Mouse (Mus musculus): Measurements from ENCODE around the gene Gm47959. TPM values are rescaled to one million over a fixed set of nuclear protein-coding genes. Genes with fewer than 3 reads are reported as not detected.

Gene Gm47959
- total and polyA plus RNA-seq, 2 experiments from 2014 or later: not detected

- no peak overlapping the region for H3K27ac ChIP-seq (ENCODE audit: low read depth)
- H3K27me3 ChIP-seq (ENCODE audit: control insufficient read depth, insufficient read depth, low read length): no peaks in the 10 kb centered on the region
- DNase-seq (ENCODE audit: low spot score) (no peak), ATAC-seq (ENCODE audit: insufficient read depth, low read depth) (no peak)
- H3K4me2 ChIP-seq (ENCODE audit: low read depth, low read length): no peak overlapping the region
- H3K4me3 ChIP-seq (ENCODE audit: low read depth, low read length): no peak overlapping the region
- TF ChIP-seq EP300 (IDR thresholded peaks at IDR 0.05; ENCODE audit: low read depth) (no peak), CTCF (IDR thresholded peaks at IDR 0.05; ENCODE audit: low read depth) (no peak)
- no peaks in the 10 kb centered on the region for H3K9me3 ChIP-seq (replicated peaks; ENCODE audit: control insufficient read depth, low read length)
- H3K4me1 ChIP-seq (ENCODE audit: control insufficient read depth, insufficient read depth): peaks cover 16% of the 10 kb centered on the region; the same call in 1 of the 2 replicates
- no peak overlapping the region for H3K9ac ChIP-seq (replicated peaks; ENCODE audit: low read depth, low read length)
- WGBS: 29% methylated on average over 6 of the region's 6 CpGs
- no peaks in the 10 kb centered on the region for H3K36me3 ChIP-seq (replicated peaks; ENCODE audit: control insufficient read depth, insufficient read depth, low read length)
Measured at GRCm38 (mm10) chr1:82973901-82974300, 26.4 kb upstream of the Gm47959 start.

GRCm38 (mm10) chr1:82974342-82974741 is 26.0 kb upstream of the Gm47959 start:
- 60% methylated on average over 9 of the region's 9 CpGs for WGBS
- Histone ChIP-seq H3K9me3 (replicated peaks; ENCODE audit: control insufficient read depth, low read length) (no peaks in the 10 kb centered on the region), H3K36me3 (replicated peaks; ENCODE audit: control insufficient read depth, insufficient read depth, low read length) (no peaks in the 10 kb centered on the region), H3K27me3 (ENCODE audit: control insufficient read depth, insufficient read depth, low read length) (no peaks in the 10 kb centered on the region), H3K4me2 (ENCODE audit: low read depth, low read length) (no peak overlapping the region), H3K9ac (replicated peaks; ENCODE audit: low read depth, low read length) (no peak overlapping the region), H3K4me3 (ENCODE audit: low read depth, low read length) (no peak overlapping the region), H3K4me1 (ENCODE audit: control insufficient read depth, insufficient read depth) (peaks cover 16% of the 10 kb centered on the region; the same call in 1 of the 2 replicates), H3K27ac (ENCODE audit: low read depth) (no peak overlapping the region)
- DNase-seq (ENCODE audit: low spot score) (no peak), ATAC-seq (ENCODE audit: insufficient read depth, low read depth) (peak; percentile 44)
- TF ChIP-seq CTCF (IDR thresholded peaks at IDR 0.05; ENCODE audit: low read depth) (no peak), EP300 (IDR thresholded peaks at IDR 0.05; ENCODE audit: low read depth) (0 out of 2 replicates have a peak, but pooled peaks have one; percentile 47)

- ATAC-seq (ENCODE audit: insufficient read depth, low read depth): no peak
Measured at GRCm38 (mm10) chr1:82975750-82976149, 24.6 kb upstream of the Gm47959 start.

DNA sequence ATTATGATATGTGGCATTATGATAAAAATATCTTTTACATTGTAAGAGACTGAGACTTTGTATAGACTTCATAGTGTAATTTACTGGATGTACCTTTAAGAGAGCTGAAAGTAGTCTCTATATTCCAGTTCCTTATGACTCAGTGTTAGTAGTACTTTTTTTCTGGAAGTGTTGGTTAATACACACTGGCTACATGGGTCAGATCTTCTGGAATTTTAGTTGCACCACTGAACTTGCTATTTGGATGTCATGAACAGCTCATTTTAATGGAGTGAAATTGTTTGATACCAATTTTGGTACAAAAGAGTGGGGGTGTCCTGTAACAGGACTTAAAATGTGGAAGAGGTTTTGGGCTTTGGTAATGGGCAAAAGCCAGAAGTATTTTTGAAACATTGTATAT is 22.5 kb upstream of the Gm47959 start:
- DNase-seq (ENCODE audit: low spot score): no peak
- no peaks in the 10 kb centered on the region for H3K4me1 ChIP-seq (ENCODE audit: control insufficient read depth, insufficient read depth)
- TF ChIP-seq CTCF (IDR thresholded peaks at IDR 0.05; ENCODE audit: low read depth) (no peak), EP300 (IDR thresholded peaks at IDR 0.05; ENCODE audit: low read depth) (no peak)
- H3K27ac ChIP-seq (ENCODE audit: low read depth): no peak overlapping the region
- H3K9me3 ChIP-seq (replicated peaks; ENCODE audit: control insufficient read depth, low read length): no peaks in the 10 kb centered on the region
- no peaks in the 10 kb centered on the region for H3K36me3 ChIP-seq (replicated peaks; ENCODE audit: control insufficient read depth, insufficient read depth, low read length)
- no peaks in the 10 kb centered on the region for H3K27me3 ChIP-seq (ENCODE audit: control insufficient read depth, insufficient read depth, low read length)
- no peak overlapping the region for H3K4me2 ChIP-seq (ENCODE audit: low read depth, low read length)
- no peak overlapping the region for H3K9ac ChIP-seq (replicated peaks; ENCODE audit: low read depth, low read length)
- ATAC-seq (ENCODE audit: insufficient read depth, low read depth): no peak
- no peak overlapping the region for H3K4me3 ChIP-seq (ENCODE audit: low read depth, low read length)

More at GRCm38 (mm10) chr1:82975750-82976149, 24.6 kb upstream of the Gm47959 start:
- H3K27ac ChIP-seq (ENCODE audit: low read depth): no peak overlapping the region
- peaks cover 16% of the 10 kb centered on the region; the same call in 1 of the 2 replicates for H3K4me1 ChIP-seq (ENCODE audit: control insufficient read depth, insufficient read depth)
- H3K9ac ChIP-seq (replicated peaks; ENCODE audit: low read depth, low read length): no peak overlapping the region
- no peaks in the 10 kb centered on the region for H3K27me3 ChIP-seq (ENCODE audit: control insufficient read depth, insufficient read depth, low read length)
- H3K36me3 ChIP-seq (replicated peaks; ENCODE audit: control insufficient read depth, insufficient read depth, low read length): no peaks in the 10 kb centered on the region
- H3K4me3 ChIP-seq (ENCODE audit: low read depth, low read length): no peak overlapping the region
- no peaks in the 10 kb centered on the region for H3K9me3 ChIP-seq (replicated peaks; ENCODE audit: control insufficient read depth, low read length)
- 62% methylated on average over 5 of the region's 5 CpGs for WGBS
- no peak for DNase-seq (ENCODE audit: low spot score)
- H3K4me2 ChIP-seq (ENCODE audit: low read depth, low read length): no peak overlapping the region
- no peak for TF ChIP-seq CTCF (IDR thresholded peaks at IDR 0.05; ENCODE audit: low read depth)
- TF ChIP-seq EP300 (IDR thresholded peaks at IDR 0.05; ENCODE audit: low read depth): no peak

- no peak for DNase-seq (ENCODE audit: low spot score)
- TF ChIP-seq CTCF (IDR thresholded peaks at IDR 0.05; ENCODE audit: low read depth): no peak
- TF ChIP-seq EP300 (IDR thresholded peaks at IDR 0.05; ENCODE audit: low read depth): no peak
- 83% methylated on average over 6 of the region's 6 CpGs for WGBS
- no peaks in the 10 kb centered on the region for H3K4me1 ChIP-seq (ENCODE audit: control insufficient read depth, insufficient read depth)
- H3K27ac ChIP-seq (ENCODE audit: low read depth): no peak overlapping the region
- H3K4me3 ChIP-seq (ENCODE audit: low read depth, low read length): no peak overlapping the region
- H3K9me3 ChIP-seq (replicated peaks; ENCODE audit: control insufficient read depth, low read length): no peaks in the 10 kb centered on the region
- H3K9ac ChIP-seq (replicated peaks; ENCODE audit: low read depth, low read length): no peak overlapping the region
- ATAC-seq (ENCODE audit: insufficient read depth, low read depth): no peak
- no peaks in the 10 kb centered on the region for H3K27me3 ChIP-seq (ENCODE audit: control insufficient read depth, insufficient read depth, low read length)
- H3K36me3 ChIP-seq (replicated peaks; ENCODE audit: control insufficient read depth, insufficient read depth, low read length): no peaks in the 10 kb centered on the region
- H3K4me2 ChIP-seq (ENCODE audit: low read depth, low read length): no peak overlapping the region
Measured at GRCm38 (mm10) chr1:82986738-82987137, 13.6 kb upstream of the Gm47959 start.

DNA sequence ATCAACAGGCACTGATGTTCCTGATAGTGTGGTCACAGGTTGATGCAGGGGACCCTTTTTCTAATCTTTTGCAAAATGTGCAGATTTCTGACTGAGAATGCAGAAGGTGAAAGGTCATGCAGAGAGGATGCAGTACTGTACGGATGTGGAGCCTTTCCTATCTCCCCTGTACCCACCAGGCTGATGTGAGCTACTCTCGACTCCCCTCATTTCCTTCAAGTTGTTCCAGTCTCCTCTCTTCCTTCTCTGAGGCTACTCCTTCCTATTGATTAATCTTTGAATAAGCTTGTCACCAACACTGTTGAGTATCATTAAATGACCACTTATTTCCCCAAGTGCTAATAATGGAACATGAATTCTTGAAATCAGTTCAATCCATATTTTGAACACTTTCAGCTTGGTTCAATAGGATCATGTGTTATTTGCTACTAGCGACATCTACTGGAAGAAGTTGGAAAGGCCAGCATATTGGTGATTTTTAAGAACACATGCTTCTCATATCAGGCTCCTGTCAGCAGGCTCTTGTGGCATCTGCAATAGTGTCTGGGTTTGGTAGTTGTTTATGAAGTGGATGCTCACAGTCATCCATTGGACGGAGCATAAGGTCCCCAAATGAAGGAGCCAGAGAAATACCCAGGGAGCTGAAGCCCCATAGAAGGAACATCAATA is 12.7 kb upstream of the Gm47959 start:
- DNase-seq (ENCODE audit: low spot score): peak; percentile 63

More for the DNA sequence above, 12.7 kb upstream of the Gm47959 start:
- H3K27ac ChIP-seq (ENCODE audit: low read depth): no peak overlapping the region
- H3K4me2 ChIP-seq (ENCODE audit: low read depth, low read length): no peak overlapping the region
- no peaks in the 10 kb centered on the region for H3K9me3 ChIP-seq (replicated peaks; ENCODE audit: control insufficient read depth, low read length)
- TF ChIP-seq EP300 (IDR thresholded peaks at IDR 0.05; ENCODE audit: low read depth) (no peak), CTCF (IDR thresholded peaks at IDR 0.05; ENCODE audit: low read depth) (peak; percentile 83)
- no peaks in the 10 kb centered on the region for H3K27me3 ChIP-seq (ENCODE audit: control insufficient read depth, insufficient read depth, low read length)
- 21% methylated on average over 4 of the region's 4 CpGs for WGBS
- peak; percentile 67 for ATAC-seq (ENCODE audit: insufficient read depth, low read depth)
- H3K9ac ChIP-seq (replicated peaks; ENCODE audit: low read depth, low read length): no peak overlapping the region
- no peaks in the 10 kb centered on the region for H3K4me1 ChIP-seq (ENCODE audit: control insufficient read depth, insufficient read depth)
- H3K4me3 ChIP-seq (ENCODE audit: low read depth, low read length): no peak overlapping the region
- H3K36me3 ChIP-seq (replicated peaks; ENCODE audit: control insufficient read depth, insufficient read depth, low read length): no peaks in the 10 kb centered on the region
